Mouse (Mus musculus) neural tube, embryonic 14.5 days (tissue): ENCODE results near the gene Shisal2b. TPM values are rescaled to one million over a fixed set of nuclear protein-coding genes. Genes with fewer than 3 reads are reported as not detected.

ENCODE experiments used
- ATAC-seq: fragments of 200-750 bp; cut with Nextera tagmentation; 2 replicates; pipeline ENCODE4 v1.8.0; 2017; ENCODE audit warnings: low read depth, mild to moderate bottlenecking, moderate TSS enrichment, moderate library complexity
- H3K27ac ChIP-seq: fragments of 300-500 bp; sonication (generic); 2 replicates; pipeline ENCODE4 v1.5.1; 2014; ENCODE audit warnings: low read depth, mild to moderate bottlenecking, control low read depth, low read length, moderate library complexity, mixed read lengths
- H3K27me3 ChIP-seq: fragments of 300-500 bp; sonication (generic); 2 replicates; pipeline ENCODE4 v1.6.1; 2014; ENCODE audit warnings: low read length; ENCODE audit not compliant: control insufficient read depth, insufficient read depth
- H3K36me3 ChIP-seq: fragments of 300-500 bp; sonication (generic); 2 replicates; pipeline ENCODE4 v1.6.1; 2014; ENCODE audit warnings: low read length, mixed read lengths; ENCODE audit not compliant: control insufficient read depth, insufficient read depth
- H3K4me1 ChIP-seq: fragments of 300-500 bp; sonication (generic); 2 replicates; pipeline ENCODE4 v1.6.1; 2014; ENCODE audit warnings: low read length; ENCODE audit not compliant: control insufficient read depth, insufficient read depth
- H3K4me2 ChIP-seq: fragments of 300-500 bp; sonication (generic); 2 replicates; pipeline ENCODE4 v1.6.1; 2014; ENCODE audit warnings: mild to moderate bottlenecking, low read depth, low read length, control low read depth
- H3K4me3 ChIP-seq: fragments of 300-500 bp; sonication (generic); 2 replicates; pipeline ENCODE4 v1.5.1; 2014; ENCODE audit warnings: low read depth, low read length, control low read depth, mixed read lengths
- H3K9ac ChIP-seq: fragments of 300-500 bp; sonication (generic); replicated peaks from 2 replicates; pipeline ENCODE4 v1.6.1; 2014; ENCODE audit warnings: low read depth, mild to moderate bottlenecking, control low read depth, low read length, mixed read lengths
- H3K9me3 ChIP-seq: fragments of 300-500 bp; sonication (generic); 2 replicates; pipeline ENCODE4 v1.6.1; 2016; ENCODE audit warnings: low read length; ENCODE audit not compliant: control insufficient read depth
- WGBS: fragments of 180-500 bp; shearing (Covaris S2); extraction: QIAGEN DNeasy Blood & Tissue Kit; methylation state at CpG from one replicate; pipeline ENCODE4 v1.1.7; 2014; 5-methylcytosine and 5-hydroxymethylcytosine counted together
- polyA plus RNA-seq: library from polyadenylated mRNA; unstranded; fragments of >200 nt; fragmentation: Nextera tagmentation; extraction: Ambion mirVana; gene quantifications from 2 replicates; pipeline ENCODE4 v1.2.1, GENCODE M21; 2014

Shisal2b gene
- polyA plus RNA-seq, 1 experiment from 2014 or later = 1.6 TPM

GRCm38 (mm10) chr13:104869907-104870306 lies 6.2 kb upstream of the Shisal2b start:
- 93% methylated on average over 2 of the region's 2 CpGs for WGBS
- H3K36me3 ChIP-seq = no peaks in the 10 kb centered on the region

GRCm38 (mm10) chr13:104866726-104867125 lies 3.0 kb upstream of the Shisal2b start:
- Histone ChIP-seq H3K9me3 (no peaks in the 10 kb centered on the region), H3K4me2 (no peak overlapping the region), H3K4me3 (no peak overlapping the region), H3K27ac (no peak overlapping the region), H3K4me1 (no peaks in the 10 kb centered on the region), H3K9ac (no peak overlapping the region), H3K27me3 (peaks cover 3% of the 10 kb centered on the region; the same call in 1 of the 2 replicates), H3K36me3 (no peaks in the 10 kb centered on the region)
- WGBS = 86% methylated on average over 5 of the region's 5 CpGs
- no peak for ATAC-seq

More at GRCm38 (mm10) chr13:104869907-104870306, 6.2 kb upstream of the Shisal2b start:
- ATAC-seq = no peak
- no peak overlapping the region for H3K9ac ChIP-seq
- H3K4me3 ChIP-seq = no peak overlapping the region
- H3K27me3 ChIP-seq = no peaks in the 10 kb centered on the region
- no peaks in the 10 kb centered on the region for H3K4me1 ChIP-seq
- H3K9me3 ChIP-seq = no peaks in the 10 kb centered on the region
- H3K27ac ChIP-seq = no peak overlapping the region
- H3K4me2 ChIP-seq = no peak overlapping the region

- Histone ChIP-seq H3K9me3 (no peaks in the 10 kb centered on the region), H3K27me3 (no peaks in the 10 kb centered on the region), H3K27ac (no peak overlapping the region), H3K9ac (no peak overlapping the region), H3K4me1 (no peaks in the 10 kb centered on the region), H3K4me3 (no peak overlapping the region), H3K36me3 (no peaks in the 10 kb centered on the region), H3K4me2 (no peak overlapping the region)
- no peak for ATAC-seq
- 86% methylated on average over 2 of the region's 2 CpGs for WGBS
Observed at GRCm38 (mm10) chr13:104853645-104854044, 10.0 kb downstream of the Shisal2b start.

GRCm38 (mm10) chr13:104843295-104844089 lies 20.2 kb downstream of the Shisal2b start:
- H3K27me3 ChIP-seq = no peaks in the 10 kb centered on the region
- no peak for ATAC-seq
- no peaks in the 10 kb centered on the region for H3K36me3 ChIP-seq
- H3K4me3 ChIP-seq = no peak overlapping the region
- 89% methylated on average over 8 of the region's 13 CpGs for WGBS
- H3K9ac ChIP-seq = no peak overlapping the region
- no peaks in the 10 kb centered on the region for H3K9me3 ChIP-seq
- no peaks in the 10 kb centered on the region for H3K4me1 ChIP-seq
- H3K27ac ChIP-seq = no peak overlapping the region
- no peak overlapping the region for H3K4me2 ChIP-seq

- no peak for ATAC-seq
- H3K9ac ChIP-seq = no peak overlapping the region
- H3K27ac ChIP-seq = no peak overlapping the region
- H3K27me3 ChIP-seq = no peaks in the 10 kb centered on the region
- H3K4me1 ChIP-seq = no peaks in the 10 kb centered on the region
- H3K36me3 ChIP-seq = peaks cover under 1% of the 10 kb centered on the region; the same call in 1 of the 2 replicates
- no peak overlapping the region for H3K4me3 ChIP-seq
- 77% methylated on average over 4 of the region's 4 CpGs for WGBS
- H3K4me2 ChIP-seq = no peak overlapping the region
- no peaks in the 10 kb centered on the region for H3K9me3 ChIP-seq
Observed at GRCm38 (mm10) chr13:104841937-104842336, 21.8 kb downstream of the Shisal2b start.

GRCm38 (mm10) chr13:104837628-104838027 lies 26.1 kb downstream of the Shisal2b start:
- H3K4me3 ChIP-seq = no peak overlapping the region

GRCm38 (mm10) chr13:104832811-104833210 lies 30.9 kb downstream of the Shisal2b start:
- Histone ChIP-seq H3K27me3 (no peaks in the 10 kb centered on the region), H3K4me2 (no peak overlapping the region), H3K4me1 (no peaks in the 10 kb centered on the region), H3K9ac (no peak overlapping the region), H3K9me3 (no peaks in the 10 kb centered on the region), H3K36me3 (peaks cover 6% of the 10 kb centered on the region), H3K27ac (no peak overlapping the region), H3K4me3 (no peak overlapping the region)
- 94% methylated on average over 13 of the region's 13 CpGs for WGBS
- no peak for ATAC-seq

More at GRCm38 (mm10) chr13:104837628-104838027, 26.1 kb downstream of the Shisal2b start:
- Histone ChIP-seq H3K9ac (no peak overlapping the region), H3K27me3 (no peaks in the 10 kb centered on the region), H3K36me3 (peaks cover 6% of the 10 kb centered on the region), H3K4me1 (no peaks in the 10 kb centered on the region), H3K27ac (no peak overlapping the region), H3K4me2 (no peak overlapping the region), H3K9me3 (no peaks in the 10 kb centered on the region)
- ATAC-seq = no peak
- WGBS = 79% methylated on average over 7 of the region's 7 CpGs

- ATAC-seq = no peak
- Histone ChIP-seq H3K4me2 (no peak overlapping the region), H3K4me3 (no peak overlapping the region), H3K9me3 (no peaks in the 10 kb centered on the region), H3K4me1 (no peaks in the 10 kb centered on the region), H3K27ac (no peak overlapping the region), H3K36me3 (no peaks in the 10 kb centered on the region), H3K27me3 (no peaks in the 10 kb centered on the region), H3K9ac (no peak overlapping the region)
- WGBS = 90% methylated on average over 2 of the region's 2 CpGs
Observed at GRCm38 (mm10) chr13:104825470-104825869, 38.2 kb downstream of the Shisal2b start.

- Histone ChIP-seq H3K4me2 (no peak overlapping the region), H3K4me3 (no peak overlapping the region), H3K9ac (no peak overlapping the region), H3K27ac (peak overlapping the region; percentile 48; the same call in 1 of the 2 replicates), H3K36me3 (no peaks in the 10 kb centered on the region), H3K9me3 (no peaks in the 10 kb centered on the region), H3K4me1 (peaks cover 12% of the 10 kb centered on the region; the same call in 1 of the 2 replicates), H3K27me3 (no peaks in the 10 kb centered on the region)
- 20% methylated on average over 8 of the region's 8 CpGs for WGBS
- peak; percentile 86 for ATAC-seq
Observed at GRCm38 (mm10) chr13:104822411-104822838, 41.3 kb downstream of the Shisal2b start.
